In genomic region chr19:41800451-41800850, GRCm38 (mm10) we compare ENCODE assay signal across 8 mouse cellular contexts. TPM values are rescaled to one million over a fixed set of nuclear protein-coding genes. Genes with fewer than 3 reads are reported as not detected.
DNase-seq lines count a peak whose midpoint lies in the region; ATAC-seq and TF ChIP-seq lines count a peak whose summit lies in the region.

No protein-coding gene starts in this region.

- WGBS in heart, embryonic 16.5 days = 44% methylated on average over 6 of the region's 6 CpGs
- 57% methylated on average over 6 of the region's 6 CpGs for WGBS in embryonic facial prominence, embryonic 10.5 days
- 37% methylated on average over 6 of the region's 6 CpGs for WGBS in hindbrain, postnatal 0 days
- WGBS in midbrain, embryonic 14.5 days = 33% methylated on average over 6 of the region's 6 CpGs

- TF ChIP-seq CTCF in hindbrain, postnatal 0 days (IDR thresholded peaks at IDR 0.05; ENCODE audit: low read depth) = no peak

- H3K4me3 ChIP-seq in heart, embryonic 16.5 days (ENCODE audit: low read length) = peak overlapping the region; percentile 97
- H3K4me3 ChIP-seq in embryonic facial prominence, embryonic 10.5 days = peak overlapping the region; percentile 87
- H3K4me3 ChIP-seq in hindbrain, postnatal 0 days (ENCODE audit: low read length) = no peak overlapping the region
- peak overlapping the region; percentile 78; the same call in 1 of the 2 replicates for H3K4me3 ChIP-seq in midbrain, embryonic 14.5 days (replicated peaks; ENCODE audit: low read depth, low read length)

- no peak for DNase-seq in heart, postnatal 4 days
- DNase-seq in embryonic facial prominence, embryonic 10.5 days (ENCODE audit: low spot score) = no peak
- DNase-seq in hindbrain, postnatal 0 days (ENCODE audit: low spot score) = no peak
- DNase-seq in midbrain, embryonic 14.5 days = no peak
- DNase-seq in thymus, postnatal 14 days = no peak
- DNase-seq in cerebellum, postnatal 14 days = no peak
- DNase-seq in adrenal gland, adult (ENCODE audit: inconsistent age in 2 of 2, low spot score in 1 of 2) = no peak

- peak overlapping the region; percentile 93; the same call in 1 of the 2 replicates for H3K9ac ChIP-seq in heart, embryonic 16.5 days (ENCODE audit: low read length)
- no peak overlapping the region for H3K9ac ChIP-seq in hindbrain, postnatal 0 days (replicated peaks; ENCODE audit: low read length)
- no peak overlapping the region for H3K9ac ChIP-seq in midbrain, embryonic 14.5 days (replicated peaks; ENCODE audit: low read length)

- no peaks in the 10 kb centered on the region; the same call in 1 of the 2 replicates for H3K9me3 ChIP-seq in heart, embryonic 16.5 days (replicated peaks; ENCODE audit: control insufficient read depth, low read length)
- H3K9me3 ChIP-seq in embryonic facial prominence, embryonic 10.5 days = no peaks in the 10 kb centered on the region
- no peaks in the 10 kb centered on the region for H3K9me3 ChIP-seq in hindbrain, postnatal 0 days (ENCODE audit: low read length)
- no peaks in the 10 kb centered on the region for H3K9me3 ChIP-seq in midbrain, embryonic 14.5 days (ENCODE audit: control insufficient read depth, low read length)

- no peak for ATAC-seq in heart, embryonic 16.5 days (replicated peaks; ENCODE audit: extremely low read depth, insufficient read depth, low FRiP score)
- no peak for ATAC-seq in hindbrain, postnatal 0 days
- no peak for ATAC-seq in midbrain, embryonic 14.5 days (ENCODE audit: low FRiP score, low TSS enrichment)

- H3K27ac ChIP-seq in heart, embryonic 16.5 days (ENCODE audit: low read length) = no peak overlapping the region
- no peak overlapping the region for H3K27ac ChIP-seq in embryonic facial prominence, embryonic 10.5 days (replicated peaks)
- no peak overlapping the region for H3K27ac ChIP-seq in hindbrain, postnatal 0 days
- H3K27ac ChIP-seq in midbrain, embryonic 14.5 days (replicated peaks; ENCODE audit: low read depth, low read length) = no peak overlapping the region

- H3K4me1 ChIP-seq in heart, embryonic 16.5 days (ENCODE audit: control insufficient read depth, insufficient read depth, low read length) = peaks cover 12% of the 10 kb centered on the region
- H3K4me1 ChIP-seq in embryonic facial prominence, embryonic 10.5 days = peaks cover 35% of the 10 kb centered on the region
- H3K4me1 ChIP-seq in hindbrain, postnatal 0 days (ENCODE audit: insufficient read depth, low read length) = no peaks in the 10 kb centered on the region
- H3K4me1 ChIP-seq in midbrain, embryonic 14.5 days (ENCODE audit: control insufficient read depth, insufficient read depth, low read length) = peaks cover 4% of the 10 kb centered on the region; the same call in 1 of the 2 replicates

- no peaks in the 10 kb centered on the region for H3K36me3 ChIP-seq in heart, embryonic 16.5 days (ENCODE audit: control insufficient read depth, insufficient read depth)
- H3K36me3 ChIP-seq in embryonic facial prominence, embryonic 10.5 days (replicated peaks) = no peaks in the 10 kb centered on the region; the same call in 1 of the 2 replicates
- H3K36me3 ChIP-seq in hindbrain, postnatal 0 days (ENCODE audit: insufficient read depth, low read length) = no peaks in the 10 kb centered on the region
- H3K36me3 ChIP-seq in midbrain, embryonic 14.5 days (ENCODE audit: control insufficient read depth, insufficient read depth, low read length) = no peaks in the 10 kb centered on the region

- peak overlapping the region; percentile 90 for H3K4me2 ChIP-seq in heart, embryonic 16.5 days (ENCODE audit: low read depth, low read length)
- peak overlapping the region; percentile 94 for H3K4me2 ChIP-seq in hindbrain, postnatal 0 days (ENCODE audit: low read depth, low read length)
- peak overlapping the region; percentile 62 for H3K4me2 ChIP-seq in midbrain, embryonic 14.5 days (ENCODE audit: low read length)

- H3K27me3 ChIP-seq in heart, embryonic 16.5 days (ENCODE audit: control insufficient read depth, insufficient read depth, low read length) = no peaks in the 10 kb centered on the region
- H3K27me3 ChIP-seq in embryonic facial prominence, embryonic 10.5 days (replicated peaks; ENCODE audit: low read depth, poor library complexity, severe bottlenecking) = no peaks in the 10 kb centered on the region
- no peaks in the 10 kb centered on the region for H3K27me3 ChIP-seq in hindbrain, postnatal 0 days (ENCODE audit: insufficient read depth, low read length)
- H3K27me3 ChIP-seq in midbrain, embryonic 14.5 days (ENCODE audit: control insufficient read depth, insufficient read depth, low read length) = no peaks in the 10 kb centered on the region

RNA-seq across cellular contexts. Expression of gene Arhgap19, which starts 1.4 kb away (rescaled TPM):
- 12.7 and 13.6 TPM in 2 replicates for polyA plus RNA-seq in heart, embryonic 16.5 days (2015; fragmentation: Nextera tagmentation; extraction: Ambion mirVana)
- total RNA-seq in heart, postnatal 4 days (2021) = 10 to 100 TPM in 1 of 2 experiments, 1 to 10 TPM in 1; 9.5 to 10.2 TPM
- 45.2 and 46.2 TPM in 2 replicates for polyA plus RNA-seq in embryonic facial prominence, embryonic 10.5 days (2016; fragmentation: Nextera tagmentation; extraction: Ambion mirVana)
- total RNA-seq in hindbrain, postnatal 0 days (2014; rRNA removed) = 5.4 and 5.5 TPM in 2 replicates
- polyA plus RNA-seq in hindbrain, postnatal 0 days (2015; fragmentation: Nextera tagmentation; extraction: Ambion mirVana) = 3.9 and 4.4 TPM in 2 replicates
- polyA plus RNA-seq in midbrain, embryonic 14.5 days (2014; fragmentation: Nextera tagmentation; extraction: Ambion mirVana) = 4.7 and 8.5 TPM in 2 replicates

RNA-seq across cellular contexts. Expression of gene Frat1, which starts 29.3 kb away (rescaled TPM):
- polyA plus RNA-seq in heart, embryonic 16.5 days (2015; fragmentation: Nextera tagmentation; extraction: Ambion mirVana) = 2.4 and 2.7 TPM in 2 replicates
- total RNA-seq in heart, postnatal 4 days (2021) = 1 to 10 TPM; 2.1 to 2.3 TPM
- polyA plus RNA-seq in embryonic facial prominence, embryonic 10.5 days (2016; fragmentation: Nextera tagmentation; extraction: Ambion mirVana) = 9.1 and 9.2 TPM in 2 replicates
- total RNA-seq in hindbrain, postnatal 0 days (2014; rRNA removed) = 26.6 and 33.8 TPM in 2 replicates
- 24.4 and 27.0 TPM in 2 replicates for polyA plus RNA-seq in hindbrain, postnatal 0 days (2015; fragmentation: Nextera tagmentation; extraction: Ambion mirVana)
- polyA plus RNA-seq in midbrain, embryonic 14.5 days (2014; fragmentation: Nextera tagmentation; extraction: Ambion mirVana) = 30.6 and 32.7 TPM in 2 replicates

RNA-seq across cellular contexts. Expression of gene Frat2, which starts 47.5 kb away (rescaled TPM):
- 1.9 and 2.8 TPM in 2 replicates for polyA plus RNA-seq in heart, embryonic 16.5 days (2015; fragmentation: Nextera tagmentation; extraction: Ambion mirVana)
- 1 to 10 TPM; 3.6 to 3.9 TPM for total RNA-seq in heart, postnatal 4 days (2021)
- 3.8 and 4.3 TPM in 2 replicates for polyA plus RNA-seq in embryonic facial prominence, embryonic 10.5 days (2016; fragmentation: Nextera tagmentation; extraction: Ambion mirVana)
- total RNA-seq in hindbrain, postnatal 0 days (2014; rRNA removed) = 9.0 and 13.2 TPM in 2 replicates
- 5.8 and 7.3 TPM in 2 replicates for polyA plus RNA-seq in hindbrain, postnatal 0 days (2015; fragmentation: Nextera tagmentation; extraction: Ambion mirVana)
- 5.6 and 7.3 TPM in 2 replicates for polyA plus RNA-seq in midbrain, embryonic 14.5 days (2014; fragmentation: Nextera tagmentation; extraction: Ambion mirVana)

RNA-seq across cellular contexts. Expression of gene Slit1, which starts 57.0 kb away (rescaled TPM):
- 0.21 TPM in 2 replicates for polyA plus RNA-seq in heart, embryonic 16.5 days (2015; fragmentation: Nextera tagmentation; extraction: Ambion mirVana)
- not detected for total RNA-seq in heart, postnatal 4 days (2021)
- 2.3 and 3.9 TPM in 2 replicates for polyA plus RNA-seq in embryonic facial prominence, embryonic 10.5 days (2016; fragmentation: Nextera tagmentation; extraction: Ambion mirVana)
- 69.2 and 78.5 TPM in 2 replicates for total RNA-seq in hindbrain, postnatal 0 days (2014; rRNA removed)
- 10.8 and 13.3 TPM in 2 replicates for polyA plus RNA-seq in hindbrain, postnatal 0 days (2015; fragmentation: Nextera tagmentation; extraction: Ambion mirVana)
- 20.6 and 27.9 TPM in 2 replicates for polyA plus RNA-seq in midbrain, embryonic 14.5 days (2014; fragmentation: Nextera tagmentation; extraction: Ambion mirVana)
